Mouse (Mus musculus): ENCODE measurements around the gene Fbn1.

Gene Fbn1

GRCm38 (mm10) chr2:125498216-125498615 lies 9.6 kb downstream of the Fbn1 start:
- CTCF ChIA-PET = no interaction called here

GRCm38 (mm10) chr2:125496696-125497095 lies 11.1 kb downstream of the Fbn1 start:
- CTCF ChIA-PET = no interaction called here

GRCm38 (mm10) chr2:125494831-125495812 lies 12.7 kb downstream of the Fbn1 start:
- CTCF ChIA-PET = no interaction called here

- CTCF ChIA-PET = no interaction called here
Observed at GRCm38 (mm10) chr2:125494291-125494690, 13.5 kb downstream of the Fbn1 start.

- CTCF ChIA-PET = no interaction called here
Observed at GRCm38 (mm10) chr2:125492050-125492900, 15.5 kb downstream of the Fbn1 start.

GRCm38 (mm10) chr2:125489979-125490378 lies 17.8 kb downstream of the Fbn1 start:
- CTCF ChIA-PET = no interaction called here

DNA sequence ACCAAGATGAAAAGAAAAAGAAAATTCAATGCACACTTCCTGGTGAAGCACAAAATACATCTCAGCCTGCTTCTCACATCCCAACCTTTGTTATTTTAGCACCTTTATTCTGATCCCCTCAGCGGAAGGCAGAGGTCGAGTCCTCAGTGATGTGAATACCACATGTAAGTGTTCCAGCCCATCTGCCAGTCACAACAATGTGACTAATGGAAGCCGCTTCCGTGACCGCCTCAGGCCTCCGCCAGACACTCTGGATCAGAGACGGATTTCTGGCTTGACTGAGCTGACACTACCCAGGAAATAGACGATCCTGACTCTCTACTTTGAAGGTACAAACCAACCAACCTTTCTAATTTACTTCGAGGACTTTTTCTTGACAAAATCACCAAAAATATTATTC lies 22.9 kb downstream of the Fbn1 start:
- CTCF ChIA-PET = no interaction called here

- CTCF ChIA-PET = no interaction called here
Observed at GRCm38 (mm10) chr2:125484164-125484563, 23.6 kb downstream of the Fbn1 start.

- CTCF ChIA-PET = no interaction called here
Observed at GRCm38 (mm10) chr2:125481531-125482317, 26.1 kb downstream of the Fbn1 start.

DNA sequence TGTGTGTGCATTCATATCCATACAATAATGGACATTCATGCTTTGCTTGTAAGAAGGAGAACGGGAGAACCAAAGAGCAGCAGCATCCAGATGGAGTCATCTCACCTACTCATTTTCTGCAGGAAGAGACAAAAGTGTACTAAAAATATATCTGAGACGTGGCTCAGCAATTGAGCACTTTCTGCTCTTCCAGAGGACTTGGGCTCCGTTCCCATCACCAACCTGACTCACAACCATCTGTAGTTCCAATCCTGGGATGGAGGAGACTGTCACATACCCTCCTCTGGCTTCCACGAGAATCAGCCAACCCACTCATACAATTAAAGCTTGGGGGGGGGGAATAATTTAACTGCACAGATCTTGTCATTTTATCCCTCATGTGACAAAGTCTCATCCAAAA lies 26.7 kb downstream of the Fbn1 start:
- CTCF ChIA-PET = no interaction called here

- CTCF ChIA-PET = no interaction called here
Observed at GRCm38 (mm10) chr2:125480057-125480456, 27.7 kb downstream of the Fbn1 start.

DNA sequence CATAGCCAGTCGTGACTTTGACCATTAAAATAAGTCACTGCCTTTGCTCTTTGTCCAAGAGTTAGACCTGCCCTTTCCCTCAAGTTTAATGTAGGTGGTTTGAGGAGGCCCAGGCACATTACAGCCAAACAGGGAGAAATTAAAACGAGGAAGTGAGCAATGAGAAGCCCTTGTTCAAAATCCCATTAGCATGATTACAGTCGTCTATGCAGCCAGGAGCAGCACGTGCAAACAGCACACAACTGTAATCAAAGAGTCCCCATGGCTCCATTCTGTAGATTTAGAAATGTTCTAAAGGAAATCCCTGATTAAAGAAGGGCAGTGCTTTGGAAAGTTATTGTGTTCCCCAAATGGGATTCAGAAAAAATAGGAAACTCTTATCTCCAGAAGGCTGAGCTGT lies 29.1 kb downstream of the Fbn1 start:
- CTCF ChIA-PET = no interaction called here

DNA sequence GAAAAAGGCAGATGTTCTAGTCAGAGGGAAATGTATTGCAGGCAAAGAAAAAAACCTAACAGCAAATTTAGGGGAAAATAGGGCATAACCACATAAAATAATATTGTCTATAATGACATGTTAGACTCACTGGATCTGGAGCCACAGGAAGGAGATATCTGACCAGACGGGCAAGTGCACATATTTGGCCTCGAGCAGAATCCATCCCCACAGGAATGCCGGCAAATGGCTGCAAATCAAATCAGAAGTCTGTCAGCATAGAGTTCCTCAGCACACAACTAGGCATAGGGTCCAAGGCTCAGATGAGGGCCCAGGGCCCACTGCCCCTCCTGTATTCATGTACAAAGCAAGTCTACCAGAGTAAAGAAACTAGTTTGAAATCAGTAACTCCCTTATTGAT lies 30.4 kb downstream of the Fbn1 start:
- CTCF ChIA-PET = no interaction called here

DNA sequence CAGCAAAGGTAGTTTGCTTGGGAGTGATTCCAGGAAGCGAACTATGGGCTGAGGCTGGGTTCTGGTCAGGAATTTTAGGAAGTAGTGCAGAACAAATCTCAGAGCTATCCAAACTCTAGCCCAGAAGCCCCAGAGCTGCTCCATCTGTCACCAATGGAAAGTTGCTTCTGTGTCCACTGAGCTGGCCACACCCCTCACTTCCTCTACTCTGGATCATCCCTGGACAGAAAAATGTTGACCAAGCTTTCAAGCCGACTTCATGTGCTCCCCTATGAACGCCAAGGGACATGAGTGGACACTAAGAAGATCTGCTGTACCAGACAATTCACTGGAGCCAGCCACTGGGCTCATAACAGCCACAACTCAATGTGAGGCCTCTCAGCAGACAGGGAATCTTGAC lies 31.6 kb downstream of the Fbn1 start:
- CTCF ChIA-PET = no interaction called here

- CTCF ChIA-PET = no interaction called here
Observed at GRCm38 (mm10) chr2:125474690-125475089, 33.1 kb downstream of the Fbn1 start.

GRCm38 (mm10) chr2:125473228-125473627 lies 34.6 kb downstream of the Fbn1 start:
- CTCF ChIA-PET = no interaction called here

DNA sequence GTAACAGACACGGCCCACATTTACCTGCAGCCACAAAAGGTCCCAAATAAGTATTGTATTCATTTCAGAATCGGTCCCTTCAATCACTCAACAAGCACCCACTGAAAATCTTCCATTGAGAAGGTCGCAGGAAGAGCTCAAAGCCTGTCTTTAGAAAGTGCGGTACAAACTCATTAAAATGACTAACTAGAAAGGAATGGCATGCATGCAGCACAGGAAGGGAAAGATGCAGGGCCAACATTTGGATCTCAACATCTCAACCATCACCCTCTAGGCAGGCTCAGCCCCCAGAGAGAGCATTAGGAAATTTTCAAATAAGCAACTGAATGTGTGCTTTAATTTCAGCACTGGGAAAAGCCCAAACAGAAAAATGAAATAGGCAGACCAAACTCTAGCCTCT lies 36.1 kb downstream of the Fbn1 start:
- CTCF ChIA-PET = no interaction called here

- CTCF ChIA-PET = no interaction called here
Observed at GRCm38 (mm10) chr2:125470553-125471295, 37.1 kb downstream of the Fbn1 start.

DNA sequence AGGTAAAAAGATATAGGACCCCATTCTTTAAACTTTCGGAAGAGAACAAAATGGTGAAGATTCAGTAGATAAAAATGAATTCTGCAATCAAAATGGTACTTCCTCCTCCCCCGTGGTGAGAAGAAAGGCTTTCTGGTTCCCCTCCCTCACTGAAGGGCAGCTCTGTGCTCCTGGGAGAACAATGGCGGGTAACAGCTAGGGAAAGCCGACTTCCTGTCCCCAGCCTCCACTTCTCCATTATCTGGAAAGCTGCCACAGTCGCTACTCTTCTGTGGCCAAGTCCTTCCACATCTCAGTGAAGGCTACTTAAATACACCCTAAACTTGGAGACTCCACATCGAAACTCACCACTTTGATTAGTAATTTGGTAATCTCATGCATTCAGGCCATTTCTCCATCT lies 43.8 kb downstream of the Fbn1 start:
- CTCF ChIA-PET = no interaction called here

- CTCF ChIA-PET = no interaction called here
Observed at GRCm38 (mm10) chr2:125459087-125459486, 48.7 kb downstream of the Fbn1 start.

DNA sequence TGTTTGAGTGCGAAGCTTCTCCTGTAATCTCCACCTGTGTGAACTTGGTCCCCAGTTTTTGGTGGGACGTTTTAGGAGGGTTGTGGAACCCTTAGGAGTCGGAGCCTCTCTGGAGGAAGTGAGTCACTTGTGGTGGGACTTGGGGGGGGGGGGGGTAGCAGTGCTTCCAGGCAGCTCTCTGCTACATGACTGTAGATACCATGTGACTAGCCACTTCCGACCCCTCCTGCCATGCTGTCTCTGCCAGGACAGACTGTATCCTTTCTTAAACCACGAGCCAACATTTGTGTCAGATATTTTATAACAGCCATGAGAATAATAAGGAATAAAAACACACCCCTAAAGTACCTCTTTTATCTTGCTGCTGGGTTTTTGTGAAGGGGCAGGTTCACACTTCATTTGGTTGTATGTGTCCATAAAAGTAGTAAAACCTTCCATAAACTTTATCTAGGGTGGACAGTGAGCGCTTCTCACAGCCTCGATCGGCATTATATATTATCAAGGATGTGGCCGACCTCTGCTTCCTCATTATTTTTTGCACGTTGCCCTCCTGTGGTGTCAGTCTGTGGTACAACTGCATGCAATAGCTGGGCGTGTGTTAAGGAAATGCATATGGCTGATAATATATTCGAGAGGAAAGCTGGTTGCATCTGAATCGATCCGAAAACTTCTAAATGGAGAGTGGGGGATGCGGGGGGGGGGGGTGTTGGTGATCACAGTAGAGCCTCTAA lies 51.6 kb downstream of the Fbn1 start:
- CTCF ChIA-PET = no interaction called here

Data from spleen, embryonic (tissue).